ENCODE assay signal across 30 mouse cellular contexts in genomic region chr1:182732695-182733094, GRCm38 (mm10). TPM values are rescaled to one million over a fixed set of nuclear protein-coding genes. Genes with fewer than 3 reads are reported as not detected.
A peak's percentile ranks its signal among the peaks of the same experiment; 100 is the strongest.
DNase-seq lines count a peak whose midpoint lies in the region; ATAC-seq and TF ChIP-seq lines count a peak whose summit lies in the region.
"Had no signal": no experiment of that assay in that cellular context is flagged by ENCODE, and none has a peak within 500 bp of the region (broad histone marks: within the 10 kb centered on the region; RNA-seq: fewer than 3 reads in every experiment).

No protein-coding gene starts in this region.

- H3K9me3 ChIP-seq in kidney, embryonic 14.5 days (ENCODE audit: control insufficient read depth, low read length), result no peaks in the 10 kb centered on the region
- H3K9me3 ChIP-seq: heart, embryonic 15.5 days; hindbrain, embryonic 15.5 days; liver, embryonic 15.5 days; stomach, embryonic 15.5 days had no signal

- 11% methylated on average over 7 of the region's 7 CpGs for WGBS in heart, adult 2 months
- 40% methylated on average over 7 of the region's 7 CpGs for WGBS in kidney, embryonic 14.5 days

- H3K9ac ChIP-seq in heart, adult 2 months (ENCODE audit: low read depth, low read length), result no peak overlapping the region
- H3K9ac ChIP-seq in kidney, embryonic 14.5 days (ENCODE audit: low read depth, low read length), result no peak overlapping the region
- H3K9ac ChIP-seq: heart, embryonic 15.5 days; hindbrain, embryonic 15.5 days; liver, embryonic 15.5 days; stomach, embryonic 15.5 days had no signal

- ATAC-seq in kidney, embryonic 14.5 days (ENCODE audit: low FRiP score, low TSS enrichment), result no peak; the same call in 1 of the 2 replicates
- ATAC-seq: forebrain, embryonic 14.5 days; intestine, embryonic 16.5 days; midbrain, embryonic 16.5 days had no signal

- intact Hi-C loops in heart, adult 2 months (cut with DNase I), result no loop called here
- intact Hi-C loops in left cerebral cortex, postnatal 4 days (cut with DNase I), result no loop called here

- no peak overlapping the region for H3K4me3 ChIP-seq in heart, adult 2 months
- H3K4me3 ChIP-seq in kidney, embryonic 14.5 days (ENCODE audit: low read length), result no peak overlapping the region
- H3K4me3 ChIP-seq: erythroblast, embryonic 14.5 days; heart, embryonic 15.5 days; hindbrain, embryonic 15.5 days; layer of hippocampus, adult 2 months; liver, embryonic 15.5 days; stomach, embryonic 15.5 days had no signal

- no peaks in the 10 kb centered on the region for H3K79me2 ChIP-seq in heart, adult 2 months (replicated peaks; ENCODE audit: control insufficient read depth, insufficient read depth, low read length)

- no peaks in the 10 kb centered on the region for H3K27me3 ChIP-seq in heart, adult 2 months (ENCODE audit: control insufficient read depth, insufficient read depth, low read length)
- no peaks in the 10 kb centered on the region for H3K27me3 ChIP-seq in kidney, embryonic 14.5 days (ENCODE audit: control insufficient read depth, insufficient read depth, low read length)
- H3K27me3 ChIP-seq: heart, embryonic 15.5 days; hindbrain, embryonic 15.5 days; liver, embryonic 15.5 days; stomach, embryonic 15.5 days had no signal

- H3K4me1 ChIP-seq in heart, adult 2 months (ENCODE audit: control insufficient read depth, insufficient read depth, low read length), result no peaks in the 10 kb centered on the region
- no peaks in the 10 kb centered on the region for H3K4me1 ChIP-seq in kidney, embryonic 14.5 days (ENCODE audit: control insufficient read depth, insufficient read depth, low read length)
- H3K4me1 ChIP-seq: liver, embryonic 15.5 days; stomach, embryonic 15.5 days had no signal

- DNase-seq in heart, adult 8-10 months (ENCODE audit: low spot score), result peak; percentile 22
- no peak for DNase-seq in heart, adult 2 months
- peak; percentile 38 for DNase-seq in kidney, adult 9 months
- DNase-seq in kidney, postnatal 10 days, result no peak
- DNase-seq in left cerebral cortex, postnatal 4 days, result no peak
- DNase-seq in spleen, adult 18-20 months, result no peak
- DNase-seq: adrenal gland, postnatal 36 days; B cell, adult 2 months; cerebellum, adult 18-20 months; cerebellum, postnatal 36 days; gastrocnemius, postnatal 10 days; layer of hippocampus, postnatal 36 days; lung, postnatal 10 days; right cerebral cortex, postnatal 25 days; thymus, adult 18-20 months; thymus, postnatal 4 days had no signal

- TF ChIP-seq EP300 in heart, adult 2 months (IDR thresholded peaks at IDR 0.05; ENCODE audit: insufficient read depth, low read depth, low read length), result no peak

- no peak overlapping the region for H3K27ac ChIP-seq in heart, adult 2 months
- H3K27ac ChIP-seq in kidney, embryonic 14.5 days (ENCODE audit: low read depth, low read length), result no peak overlapping the region; the same call in 1 of the 2 replicates
- H3K27ac ChIP-seq: heart, embryonic 15.5 days; hindbrain, embryonic 15.5 days; layer of hippocampus, adult 2 months; liver, embryonic 15.5 days; stomach, embryonic 15.5 days had no signal

- TF ChIP-seq CTCF in heart, adult 2 months (IDR thresholded peaks at IDR 0.05), result no peak

- TF ChIP-seq POLR2A in heart, adult 2 months (IDR thresholded peaks at IDR 0.05; ENCODE audit: insufficient read depth, low read depth, low read length), result no peak

- no peaks in the 10 kb centered on the region for H3K36me3 ChIP-seq in heart, adult 2 months (ENCODE audit: control insufficient read depth, insufficient read depth, low read length)
- H3K36me3 ChIP-seq in kidney, embryonic 14.5 days (ENCODE audit: control insufficient read depth, insufficient read depth, low read length), result no peaks in the 10 kb centered on the region
- H3K36me3 ChIP-seq: heart, embryonic 15.5 days; hindbrain, embryonic 15.5 days; liver, embryonic 15.5 days; stomach, embryonic 15.5 days had no signal

- 0 out of 2 replicates have a peak overlapping the region, but pooled peaks have one; percentile 3 for H3K4me2 ChIP-seq in kidney, embryonic 14.5 days (replicated peaks; ENCODE audit: low read depth, low read length)
- H3K4me2 ChIP-seq: heart, embryonic 15.5 days; hindbrain, embryonic 15.5 days; liver, embryonic 15.5 days; stomach, embryonic 15.5 days had no signal

RNA-seq across cellular contexts. Expression of gene Ccdc185, which starts 16.3 kb away (rescaled TPM):
- not detected for total RNA-seq in heart, adult 8-10 months (2022)
- not detected for total RNA-seq in heart, adult 2 months (2021)
- polyA plus RNA-seq in heart, adult 2 months (2012; rRNA removed), result 0.04 TPM in 1 of 2 replicates, not detected in the other
- polyA plus RNA-seq in kidney, embryonic 14.5 days (2014; fragmentation: Nextera tagmentation; extraction: Ambion mirVana), result not detected in 2 replicates
- total RNA-seq in left cerebral cortex, postnatal 4 days (2021), result not detected
- total RNA-seq: adrenal gland, postnatal 36 days; gastrocnemius, postnatal 10 days; megakaryocyte-erythroid progenitor cell, adult 5-6 weeks; neutrophil, adult 5-6 weeks had no signal
- polyA plus RNA-seq: embryonic facial prominence, embryonic 11.5 days; erythroblast, embryonic 14.5 days; forebrain, embryonic 14.5 days; heart, embryonic 15.5 days; hindbrain, embryonic 15.5 days; limb, embryonic 14.5 days; liver, embryonic 15.5 days; midbrain, embryonic 16.5 days; stomach, embryonic 15.5 days had no signal

RNA-seq across cellular contexts. Expression of gene Susd4, which starts 31.0 kb away (rescaled TPM):
- total RNA-seq in heart, adult 8-10 months (2022), result under 1 TPM; 0.12 to 0.57 (median 0.28) TPM
- total RNA-seq in heart, adult 2 months (2021), result under 1 TPM; 0.16 to 0.34 TPM
- polyA plus RNA-seq in heart, adult 2 months (2012; rRNA removed), result 0.49 and 0.88 TPM in 2 replicates
- 15.8 and 23.6 TPM in 2 replicates for polyA plus RNA-seq in kidney, embryonic 14.5 days (2014; fragmentation: Nextera tagmentation; extraction: Ambion mirVana)
- 10 to 100 TPM; 40.2 to 49.1 TPM for total RNA-seq in left cerebral cortex, postnatal 4 days (2021)
- total RNA-seq: neutrophil, adult 5-6 weeks had no signal
- polyA plus RNA-seq: erythroblast, embryonic 14.5 days had no signal

Comparison
In these comparisons a context has a peak if more than half of its experiments do, and no peak if none do; other contexts are left out.
1. DNase-seq: peak in heart, adult 8-10 months (single experiment) and kidney, adult 9 months (single experiment); none in heart, adult 2 months (0 of 2), kidney, postnatal 10 days (single experiment), left cerebral cortex, postnatal 4 days (single experiment) and spleen, adult 18-20 months (0 of 2).
2. RNA of gene Susd4, which starts 31.0 kb away (total RNA-seq): 40.2 to 49.1 TPM in left cerebral cortex, postnatal 4 days; 0.12 to 0.57 TPM in heart, adult 8-10 months and 0.16 to 0.34 TPM in heart, adult 2 months; every median in the first group is over 10 times any median in the second.